In genomic region chr3:146278195-146279140, GRCm38 (mm10) we compare ENCODE assay signal across 11 mouse cellular contexts. TPM values are rescaled to one million over a fixed set of nuclear protein-coding genes. Genes with fewer than 3 reads are reported as not detected.
DNase-seq lines count a peak whose midpoint lies in the region; ATAC-seq and TF ChIP-seq lines count a peak whose summit lies in the region.
"Had no signal": no experiment of that assay in that cellular context is flagged by ENCODE, and none has a peak within 500 bp of the region (broad histone marks: within the 10 kb centered on the region; RNA-seq: fewer than 3 reads in every experiment).

No protein-coding gene starts in this region.

- H3K4me2 ChIP-seq in heart, embryonic 16.5 days (ENCODE audit: low read depth, low read length) = peak overlapping the region; percentile 32
- H3K4me2 ChIP-seq in lung, postnatal 0 days (replicated peaks; ENCODE audit: low read depth, low read length) = no peak overlapping the region
- H3K4me2 ChIP-seq: forebrain, embryonic 15.5 days; hindbrain, embryonic 14.5 days had no signal

- no peak overlapping the region; the same call in 1 of the 2 replicates for H3K4me3 ChIP-seq in heart, embryonic 10.5 days
- no peak overlapping the region for H3K4me3 ChIP-seq in heart, embryonic 16.5 days (ENCODE audit: low read length)
- H3K4me3 ChIP-seq in lung, postnatal 0 days (ENCODE audit: low read depth, low read length) = no peak overlapping the region
- H3K4me3 ChIP-seq: forebrain, embryonic 15.5 days had no signal

- no peak for TF ChIP-seq EP300 in lung, postnatal 0 days (IDR thresholded peaks at IDR 0.05)

- H3K27ac ChIP-seq in heart, embryonic 10.5 days = peak overlapping the region; percentile 81
- H3K27ac ChIP-seq in heart, embryonic 16.5 days (ENCODE audit: low read length) = peak overlapping the region; percentile 92
- no peak overlapping the region for H3K27ac ChIP-seq in lung, postnatal 0 days (ENCODE audit: low read length)
- H3K27ac ChIP-seq: forebrain, embryonic 15.5 days; hindbrain, embryonic 14.5 days had no signal

- no peaks in the 10 kb centered on the region for H3K27me3 ChIP-seq in heart, embryonic 10.5 days (ENCODE audit: insufficient read depth, poor library complexity, severe bottlenecking)
- H3K27me3 ChIP-seq in heart, embryonic 16.5 days (ENCODE audit: control insufficient read depth, insufficient read depth, low read length) = no peaks in the 10 kb centered on the region
- no peaks in the 10 kb centered on the region for H3K27me3 ChIP-seq in lung, postnatal 0 days (replicated peaks; ENCODE audit: insufficient read depth, low read length)
- H3K27me3 ChIP-seq: forebrain, embryonic 15.5 days had no signal

- peak; percentile 96 for ATAC-seq in heart, embryonic 16.5 days (replicated peaks; ENCODE audit: extremely low read depth, insufficient read depth, low FRiP score)
- no peak for ATAC-seq in lung, postnatal 0 days
- ATAC-seq: activated CD4-positive, CD25-positive, alpha-beta regulatory T cell, adult 4 months; CD4-positive, CD25-positive, alpha-beta regulatory T cell, adult 4 months; forebrain, embryonic 15.5 days had no signal

- no peak for TF ChIP-seq CTCF in lung, postnatal 0 days (IDR thresholded peaks at IDR 0.05)

- peak; percentile 59 for DNase-seq in kidney, adult 9 months
- no peak for DNase-seq in kidney, postnatal 10 days
- peak; percentile 92 for DNase-seq in heart, embryonic 10.5 days (ENCODE audit: low spot score)
- DNase-seq in mesoderm, embryonic 11.5 days (ENCODE audit: low read depth, low spot score) = peak; percentile 43
- no peak for DNase-seq in lung, postnatal 0 days (ENCODE audit: low spot score)
- DNase-seq in adrenal gland, adult 18-20 months (ENCODE audit: low spot score in 2 of 2) = no peak

- no peaks in the 10 kb centered on the region for H3K9me3 ChIP-seq in heart, embryonic 10.5 days
- no peaks in the 10 kb centered on the region for H3K9me3 ChIP-seq in heart, embryonic 16.5 days (replicated peaks; ENCODE audit: control insufficient read depth, low read length)
- no peaks in the 10 kb centered on the region for H3K9me3 ChIP-seq in lung, postnatal 0 days (ENCODE audit: low read length)
- H3K9me3 ChIP-seq: forebrain, embryonic 15.5 days had no signal

- peaks cover 70% of the 10 kb centered on the region for H3K4me1 ChIP-seq in heart, embryonic 10.5 days
- peaks cover 56% of the 10 kb centered on the region for H3K4me1 ChIP-seq in heart, embryonic 16.5 days (ENCODE audit: control insufficient read depth, insufficient read depth, low read length)
- peaks cover 4% of the 10 kb centered on the region; the same call in 1 of the 2 replicates for H3K4me1 ChIP-seq in lung, postnatal 0 days (ENCODE audit: insufficient read depth, low read depth, low read length)
- H3K4me1 ChIP-seq: forebrain, embryonic 15.5 days had no signal

- peaks cover 2% of the 10 kb centered on the region; the same call in 1 of the 2 replicates for H3K36me3 ChIP-seq in heart, embryonic 10.5 days
- H3K36me3 ChIP-seq in heart, embryonic 16.5 days (ENCODE audit: control insufficient read depth, insufficient read depth) = no peaks in the 10 kb centered on the region
- no peaks in the 10 kb centered on the region for H3K36me3 ChIP-seq in lung, postnatal 0 days (ENCODE audit: insufficient read depth, low read length)
- H3K36me3 ChIP-seq: forebrain, embryonic 15.5 days had no signal

- H3K9ac ChIP-seq in heart, embryonic 16.5 days (ENCODE audit: low read length) = peak overlapping the region; percentile 48
- H3K9ac ChIP-seq in lung, postnatal 0 days (replicated peaks; ENCODE audit: low read depth) = no peak overlapping the region
- H3K9ac ChIP-seq: forebrain, embryonic 15.5 days; hindbrain, embryonic 14.5 days had no signal

- 41% methylated on average over 13 of the region's 13 CpGs for WGBS in heart, embryonic 10.5 days
- 39% methylated on average over 13 of the region's 13 CpGs for WGBS in heart, embryonic 16.5 days
- WGBS in lung, postnatal 0 days = 65% methylated on average over 13 of the region's 13 CpGs

RNA-seq across cellular contexts. Expression of gene Lpar3, which starts 57.7 kb away (rescaled TPM):
- 27.0 and 50.0 TPM in 2 replicates for polyA plus RNA-seq in heart, embryonic 10.5 days (2016; fragmentation: Nextera tagmentation; extraction: Ambion mirVana)
- polyA plus RNA-seq in heart, embryonic 16.5 days (2015; fragmentation: Nextera tagmentation; extraction: Ambion mirVana) = 36.0 and 43.7 TPM in 2 replicates
- polyA plus RNA-seq in lung, postnatal 0 days (2015; fragmentation: Nextera tagmentation; extraction: Ambion mirVana) = 9.5 and 9.8 TPM in 2 replicates
- not detected for total RNA-seq in adrenal gland, adult 18-20 months (2021)
- polyA plus RNA-seq: activated CD4-positive, CD25-positive, alpha-beta regulatory T cell, adult 4 months; CD4-positive, CD25-positive, alpha-beta regulatory T cell, adult 4 months had no signal

Comparison
In these comparisons a context has a peak if more than half of its experiments do, and no peak if none do; other contexts are left out.
1. DNase-seq: peak in kidney, adult 9 months (single experiment), heart, embryonic 10.5 days (single experiment) and mesoderm, embryonic 11.5 days (single experiment); none in kidney, postnatal 10 days (single experiment), lung, postnatal 0 days (single experiment) and adrenal gland, adult 18-20 months (0 of 2).